Mouse (Mus musculus): Measurements from ENCODE around the gene Uchl4. TPM values are rescaled to one million over a fixed set of nuclear protein-coding genes. Genes with fewer than 3 reads are reported as not detected.
"Not testable (repeated sequence)": the region's sequence is repeated elsewhere in the genome, so short reads cannot be mapped to it uniquely, and the experiment has no call there.

Gene Uchl4
- polyA plus RNA-seq (2014; fragmentation: Nextera tagmentation; extraction: Ambion mirVana) = 3.1 and 3.3 TPM in 2 replicates

- 88% methylated on average over 8 of the region's 8 CpGs for WGBS
- 0 out of 2 replicates have a peak, but pooled peaks cover 2% of the 10 kb centered on the region for H3K36me3 ChIP-seq (ENCODE audit: control insufficient read depth, insufficient read depth, low read length)
- H3K4me1 ChIP-seq (ENCODE audit: control insufficient read depth, insufficient read depth, low read length) = peaks cover 5% of the 10 kb centered on the region; the same call in 1 of the 2 replicates
- no peak for DNase-seq (ENCODE audit: low spot score)
- ATAC-seq (ENCODE audit: insufficient number of reproducible peaks, low FRiP score, low TSS enrichment, low read depth) = no peak
- no peak within 1 kb of the TSS for H3K27ac ChIP-seq (replicated peaks; ENCODE audit: low read depth, low read length)
- no peaks in the 10 kb centered on the region for H3K27me3 ChIP-seq (ENCODE audit: control insufficient read depth, insufficient read depth, low read length)
- H3K9ac ChIP-seq (ENCODE audit: low read length) = no peak within 1 kb of the TSS
- no peak within 1 kb of the TSS for H3K4me2 ChIP-seq (ENCODE audit: low read depth, severe bottlenecking)
- H3K9me3 ChIP-seq (ENCODE audit: control insufficient read depth, low read length) = no peaks in the 10 kb centered on the region
- H3K4me3 ChIP-seq (ENCODE audit: low read depth, low read length) = no peak within 1 kb of the TSS
Measured at GRCm38 (mm10) chr9:64234768-64235435, at the start of gene Uchl4. Gene Uchl4, plus strand, starts transcription at chr9:64235201.

DNA sequence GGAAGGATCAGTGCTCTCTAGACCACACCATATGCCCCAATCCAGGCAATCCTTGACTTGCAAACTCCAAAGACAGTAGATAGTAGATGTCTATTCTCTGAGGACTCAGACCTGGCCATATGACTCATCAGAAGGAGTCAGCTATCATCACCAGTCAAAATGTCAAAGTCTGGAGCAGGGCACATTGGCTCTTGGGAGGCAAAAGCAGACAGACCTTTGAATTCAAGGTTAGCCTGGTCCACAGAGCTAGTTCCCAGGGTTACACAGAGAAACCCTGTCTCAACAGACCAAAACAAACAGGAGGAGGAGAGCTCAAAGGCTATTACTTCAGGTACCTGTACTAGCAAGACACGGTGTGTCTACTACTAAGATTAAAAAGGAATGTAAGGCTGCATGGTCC lies 41.1 kb upstream of the Uchl4 start:
- ATAC-seq (ENCODE audit: insufficient number of reproducible peaks, low FRiP score, low TSS enrichment, low read depth) (no peak), DNase-seq (ENCODE audit: low spot score) (no peak)
- H3K4me3 ChIP-seq (ENCODE audit: low read depth, low read length) = no peak overlapping the region
- H3K27me3 ChIP-seq (ENCODE audit: control insufficient read depth, insufficient read depth, low read length) = no peaks in the 10 kb centered on the region
- no peaks in the 10 kb centered on the region for H3K4me1 ChIP-seq (ENCODE audit: control insufficient read depth, insufficient read depth, low read length)
- H3K27ac ChIP-seq (replicated peaks; ENCODE audit: low read depth, low read length) = no peak overlapping the region
- H3K36me3 ChIP-seq (ENCODE audit: control insufficient read depth, insufficient read depth, low read length) = peaks cover 5% of the 10 kb centered on the region
- 97% methylated on average over 1 of the region's 1 CpGs for WGBS
- H3K9me3 ChIP-seq (ENCODE audit: control insufficient read depth, low read length) = no peaks in the 10 kb centered on the region
- H3K9ac ChIP-seq (ENCODE audit: low read length) = no peak overlapping the region
- no peak overlapping the region for H3K4me2 ChIP-seq (ENCODE audit: low read depth, severe bottlenecking)

DNA sequence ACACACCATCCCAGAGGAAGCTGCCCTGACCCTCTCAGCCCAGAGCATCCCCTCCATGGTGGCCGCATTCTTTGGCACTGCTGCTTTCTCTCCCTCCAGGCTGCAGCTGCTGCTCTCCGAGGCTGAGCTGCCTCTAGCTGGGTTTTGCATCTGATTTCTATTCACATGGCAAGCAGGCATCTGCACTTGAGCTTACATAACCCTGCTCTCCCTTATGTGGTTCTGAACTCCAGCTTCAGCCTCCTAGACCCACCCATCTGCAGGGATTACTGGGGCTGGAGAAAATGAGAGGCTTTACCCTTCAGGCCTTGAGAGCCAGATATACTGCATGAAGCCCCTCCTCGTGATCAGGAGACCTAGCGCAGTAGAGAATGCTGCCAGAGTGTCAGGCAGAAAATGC lies 39.4 kb upstream of the Uchl4 start:
- no peaks in the 10 kb centered on the region for H3K27me3 ChIP-seq (ENCODE audit: control insufficient read depth, insufficient read depth, low read length)
- H3K36me3 ChIP-seq (ENCODE audit: control insufficient read depth, insufficient read depth, low read length) = peaks cover 5% of the 10 kb centered on the region
- no peak overlapping the region for H3K9ac ChIP-seq (ENCODE audit: low read length)
- WGBS = 82% methylated on average over 4 of the region's 4 CpGs
- no peak overlapping the region for H3K4me2 ChIP-seq (ENCODE audit: low read depth, severe bottlenecking)
- ATAC-seq (ENCODE audit: insufficient number of reproducible peaks, low FRiP score, low TSS enrichment, low read depth) = no peak
- H3K4me3 ChIP-seq (ENCODE audit: low read depth, low read length) = no peak overlapping the region
- H3K9me3 ChIP-seq (ENCODE audit: control insufficient read depth, low read length) = no peaks in the 10 kb centered on the region
- no peak overlapping the region for H3K27ac ChIP-seq (replicated peaks; ENCODE audit: low read depth, low read length)
- H3K4me1 ChIP-seq (ENCODE audit: control insufficient read depth, insufficient read depth, low read length) = no peaks in the 10 kb centered on the region
- no peak for DNase-seq (ENCODE audit: low spot score)

DNA sequence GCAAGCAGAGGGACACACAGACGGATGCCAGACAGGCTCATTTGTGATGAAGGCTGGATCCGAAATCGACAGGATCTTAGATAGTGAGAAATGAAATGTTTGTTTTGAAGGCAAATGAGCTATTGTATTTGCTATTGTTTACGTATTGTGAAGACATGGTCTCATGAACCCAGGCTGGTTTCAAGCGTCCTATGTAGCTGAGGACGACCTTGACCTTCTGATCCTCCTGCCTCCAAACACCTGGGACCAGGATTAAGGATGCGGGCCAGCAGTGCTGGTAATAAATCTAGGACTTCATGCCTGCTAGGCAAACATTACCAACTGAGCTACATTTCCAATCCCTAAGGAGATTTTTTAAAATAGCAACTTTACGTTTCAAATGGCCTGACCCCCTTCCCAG lies 37.5 kb upstream of the Uchl4 start:
- H3K36me3 ChIP-seq (ENCODE audit: control insufficient read depth, insufficient read depth, low read length) = no peaks in the 10 kb centered on the region; the same call in 1 of the 2 replicates
- WGBS = 84% methylated on average over 8 of the region's 8 CpGs

GRCm38 (mm10) chr9:64198068-64198762 lies 36.8 kb upstream of the Uchl4 start:
- 94% methylated on average over 5 of the region's 5 CpGs for WGBS
- no peaks in the 10 kb centered on the region; the same call in 1 of the 2 replicates for H3K36me3 ChIP-seq (ENCODE audit: control insufficient read depth, insufficient read depth, low read length)
- DNase-seq (ENCODE audit: low spot score) (no peak), ATAC-seq (ENCODE audit: insufficient number of reproducible peaks, low FRiP score, low TSS enrichment, low read depth) (no peak)
- H3K27ac ChIP-seq (replicated peaks; ENCODE audit: low read depth, low read length) = no peak overlapping the region
- H3K9me3 ChIP-seq (ENCODE audit: control insufficient read depth, low read length) = no peaks in the 10 kb centered on the region
- H3K9ac ChIP-seq (ENCODE audit: low read length) = no peak overlapping the region
- no peaks in the 10 kb centered on the region for H3K4me1 ChIP-seq (ENCODE audit: control insufficient read depth, insufficient read depth, low read length)
- no peak overlapping the region for H3K4me2 ChIP-seq (ENCODE audit: low read depth, severe bottlenecking)
- no peak overlapping the region for H3K4me3 ChIP-seq (ENCODE audit: low read depth, low read length)
- H3K27me3 ChIP-seq (ENCODE audit: control insufficient read depth, insufficient read depth, low read length) = no peaks in the 10 kb centered on the region

More for the DNA sequence above, 37.5 kb upstream of the Uchl4 start:
- no peaks in the 10 kb centered on the region for H3K9me3 ChIP-seq (ENCODE audit: control insufficient read depth, low read length)
- H3K4me2 ChIP-seq (ENCODE audit: low read depth, severe bottlenecking) = no peak overlapping the region
- H3K4me3 ChIP-seq (ENCODE audit: low read depth, low read length) = no peak overlapping the region
- no peaks in the 10 kb centered on the region for H3K4me1 ChIP-seq (ENCODE audit: control insufficient read depth, insufficient read depth, low read length)
- DNase-seq (ENCODE audit: low spot score) (no peak), ATAC-seq (ENCODE audit: insufficient number of reproducible peaks, low FRiP score, low TSS enrichment, low read depth) (no peak)
- H3K27me3 ChIP-seq (ENCODE audit: control insufficient read depth, insufficient read depth, low read length) = no peaks in the 10 kb centered on the region
- no peak overlapping the region for H3K27ac ChIP-seq (replicated peaks; ENCODE audit: low read depth, low read length)
- H3K9ac ChIP-seq (ENCODE audit: low read length) = no peak overlapping the region

GRCm38 (mm10) chr9:64198763-64199418 lies 36.1 kb upstream of the Uchl4 start:
- ATAC-seq (ENCODE audit: insufficient number of reproducible peaks, low FRiP score, low TSS enrichment, low read depth); H3K4me1 ChIP-seq (ENCODE audit: control insufficient read depth, insufficient read depth, low read length); H3K27me3 ChIP-seq (ENCODE audit: control insufficient read depth, insufficient read depth, low read length); H3K36me3 ChIP-seq (ENCODE audit: control insufficient read depth, insufficient read depth, low read length); DNase-seq (ENCODE audit: low spot score); H3K9me3 ChIP-seq (ENCODE audit: control insufficient read depth, low read length); H3K9ac ChIP-seq (ENCODE audit: low read length); H3K4me2 ChIP-seq (ENCODE audit: low read depth, severe bottlenecking); H3K27ac ChIP-seq (replicated peaks; ENCODE audit: low read depth, low read length); H3K4me3 ChIP-seq (ENCODE audit: low read depth, low read length): not testable (repeated sequence)
- WGBS = 91% methylated on average over 7 of the region's 7 CpGs

DNA sequence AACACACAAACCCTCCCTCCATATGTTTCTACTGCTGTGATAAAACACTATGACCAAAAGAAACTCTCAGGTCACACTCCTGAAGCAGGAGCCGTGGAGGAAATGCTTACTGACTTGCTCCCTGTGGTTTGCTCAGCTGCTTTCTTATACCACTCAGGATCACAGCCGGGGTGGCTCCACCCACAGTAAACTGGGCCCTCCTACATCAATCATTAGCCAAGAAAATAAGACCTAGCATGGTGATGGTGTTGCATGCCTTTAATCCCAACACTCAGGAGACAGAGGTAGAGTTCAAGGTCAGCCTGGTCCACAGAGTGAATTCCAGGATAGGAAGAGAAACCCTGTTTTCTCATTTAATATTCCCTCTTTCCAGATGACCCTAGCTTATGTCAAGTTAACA lies 35.1 kb upstream of the Uchl4 start:
- Histone ChIP-seq H3K9me3 (ENCODE audit: control insufficient read depth, low read length) (no peaks in the 10 kb centered on the region), H3K4me3 (ENCODE audit: low read depth, low read length) (no peak overlapping the region), H3K4me1 (ENCODE audit: control insufficient read depth, insufficient read depth, low read length) (no peaks in the 10 kb centered on the region), H3K9ac (ENCODE audit: low read length) (no peak overlapping the region), H3K36me3 (ENCODE audit: control insufficient read depth, insufficient read depth, low read length) (no peaks in the 10 kb centered on the region; the same call in 1 of the 2 replicates), H3K4me2 (ENCODE audit: low read depth, severe bottlenecking) (no peak overlapping the region), H3K27ac (replicated peaks; ENCODE audit: low read depth, low read length) (no peak overlapping the region), H3K27me3 (ENCODE audit: control insufficient read depth, insufficient read depth, low read length) (no peaks in the 10 kb centered on the region)
- WGBS = 71% methylated on average over 2 of the region's 2 CpGs
- ATAC-seq (ENCODE audit: insufficient number of reproducible peaks, low FRiP score, low TSS enrichment, low read depth) (no peak), DNase-seq (ENCODE audit: low spot score) (no peak)

GRCm38 (mm10) chr9:64202331-64202730 lies 32.7 kb upstream of the Uchl4 start:
- H3K9me3 ChIP-seq (ENCODE audit: control insufficient read depth, low read length) = no peaks in the 10 kb centered on the region
- H3K36me3 ChIP-seq (ENCODE audit: control insufficient read depth, insufficient read depth, low read length) = no peaks in the 10 kb centered on the region
- H3K4me3 ChIP-seq (ENCODE audit: low read depth, low read length) = no peak overlapping the region
- DNase-seq (ENCODE audit: low spot score) (no peak), ATAC-seq (ENCODE audit: insufficient number of reproducible peaks, low FRiP score, low TSS enrichment, low read depth) (no peak)
- H3K9ac ChIP-seq (ENCODE audit: low read length) = no peak overlapping the region
- H3K27me3 ChIP-seq (ENCODE audit: control insufficient read depth, insufficient read depth, low read length) = no peaks in the 10 kb centered on the region
- H3K27ac ChIP-seq (replicated peaks; ENCODE audit: low read depth, low read length) = no peak overlapping the region
- no peaks in the 10 kb centered on the region for H3K4me1 ChIP-seq (ENCODE audit: control insufficient read depth, insufficient read depth, low read length)
- H3K4me2 ChIP-seq (ENCODE audit: low read depth, severe bottlenecking) = no peak overlapping the region
